In the genomic region with DNA sequence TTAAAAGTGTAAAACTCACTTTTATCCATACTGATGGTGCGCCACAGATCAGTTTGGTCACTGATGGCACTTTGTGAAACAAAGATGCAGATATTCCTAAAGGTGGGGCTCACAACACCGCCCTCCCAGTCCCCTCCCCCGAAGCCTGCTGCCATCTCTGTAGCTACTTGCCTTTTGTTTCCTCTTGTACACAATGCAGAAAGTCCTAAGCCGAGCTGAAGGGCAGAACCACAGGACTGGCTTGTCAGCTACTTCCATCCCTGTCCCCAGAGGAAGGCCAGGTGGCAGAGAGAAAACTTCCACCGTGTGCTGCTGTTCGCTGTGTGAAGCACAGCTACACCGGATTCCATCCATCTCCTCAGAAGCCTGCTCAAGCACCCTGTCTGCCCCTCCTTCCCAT, we compare ENCODE assay signal across 14 mouse cellular contexts.
"Had no signal": no experiment of that assay in that cellular context is flagged by ENCODE, and none has a peak within 500 bp of the region (broad histone marks: within the 10 kb centered on the region; RNA-seq: fewer than 3 reads in every experiment).

No protein-coding gene starts in this region.

- ATAC-seq: intestine, embryonic 15.5 days; lung, postnatal 0 days had no signal

- H3K4me3 ChIP-seq: intestine, embryonic 15.5 days; kidney, embryonic 15.5 days; limb, embryonic 13.5 days; liver, embryonic 15.5 days; neural tube, embryonic 13.5 days; stomach, embryonic 15.5 days had no signal

- DNase-seq: kidney, adult 2 months; kidney, postnatal 14 days; lung, adult 2 months; lung, postnatal 36 days; right cerebral cortex, postnatal 14 days; thymus, postnatal 14 days had no signal

- H3K4me1 ChIP-seq: intestine, embryonic 15.5 days; kidney, embryonic 15.5 days; limb, embryonic 13.5 days; liver, embryonic 15.5 days; neural tube, embryonic 13.5 days; stomach, embryonic 15.5 days had no signal

- H3K27me3 ChIP-seq: intestine, embryonic 15.5 days; kidney, embryonic 15.5 days; limb, embryonic 13.5 days; liver, embryonic 15.5 days; neural tube, embryonic 13.5 days; stomach, embryonic 15.5 days had no signal

- H3K9me3 ChIP-seq: intestine, embryonic 15.5 days; kidney, embryonic 15.5 days; limb, embryonic 13.5 days; liver, embryonic 15.5 days; neural tube, embryonic 13.5 days; stomach, embryonic 15.5 days had no signal

- H3K4me2 ChIP-seq: intestine, embryonic 15.5 days; kidney, embryonic 15.5 days; limb, embryonic 13.5 days; liver, embryonic 11.5 days; liver, embryonic 15.5 days; neural tube, embryonic 13.5 days; stomach, embryonic 15.5 days had no signal

- H3K27ac ChIP-seq: intestine, embryonic 15.5 days; kidney, embryonic 15.5 days; limb, embryonic 13.5 days; liver, embryonic 15.5 days; neural tube, embryonic 13.5 days; stomach, embryonic 15.5 days had no signal

- H3K9ac ChIP-seq: intestine, embryonic 15.5 days; kidney, embryonic 15.5 days; limb, embryonic 13.5 days; liver, embryonic 15.5 days; neural tube, embryonic 13.5 days; stomach, embryonic 15.5 days had no signal
